Mouse (Mus musculus): ENCODE measurements around the gene Ms4a6c.
"Not testable (repeated sequence)": the region's sequence is repeated elsewhere in the genome, so short reads cannot be mapped to it uniquely, and the experiment has no call there.

Gene Ms4a6c

GRCm38 (mm10) chr19:11501326-11501725 is 32.2 kb downstream of the Ms4a6c start:
- no peak for DNase-seq (ENCODE audit: low spot score)

- DNase-seq (ENCODE audit: low spot score) = no peak
Observed at GRCm38 (mm10) chr19:11504857-11505256, 35.7 kb downstream of the Ms4a6c start.

GRCm38 (mm10) chr19:11513458-11513857 is 44.3 kb downstream of the Ms4a6c start:
- DNase-seq (ENCODE audit: low spot score) = no peak

- no peak for DNase-seq (ENCODE audit: low spot score)
Observed at GRCm38 (mm10) chr19:11516246-11516645, 47.1 kb downstream of the Ms4a6c start, which contains the start of gene Ms4a6b. TSS of gene Ms4a6b (plus strand) at chr19:11516512.

GRCm38 (mm10) chr19:11516845-11517244 is 47.7 kb downstream of the Ms4a6c start:
- DNase-seq (ENCODE audit: low spot score) = no peak

- DNase-seq (ENCODE audit: low spot score) = not testable (repeated sequence)
Observed at GRCm38 (mm10) chr19:11517373-11517772, 48.2 kb downstream of the Ms4a6c start.

- DNase-seq (ENCODE audit: low spot score) = not testable (repeated sequence)
Observed at GRCm38 (mm10) chr19:11518356-11518755, 49.2 kb downstream of the Ms4a6c start.

GRCm38 (mm10) chr19:11520146-11520545 is 51.0 kb downstream of the Ms4a6c start:
- DNase-seq (ENCODE audit: low spot score) = no peak
